Mouse (Mus musculus) left cerebral cortex, adult 2 months (tissue): ENCODE measurements around the gene Astn2. TPM values are rescaled to one million over a fixed set of nuclear protein-coding genes. Genes with fewer than 3 reads are reported as not detected.

ENCODE experiments used
- DNase-seq, 2 experiments: peaks; one replicate each; pipeline ENCODE4 v3.0.0; 2021 to 2022; ENCODE audit warnings: low spot score in 2 of 2, mixed read lengths in 1 of 2; ENCODE audit errors: extremely low spot score in 1 of 2
- H3K27ac ChIP-seq: fragments of 200-600 bp; 2 replicates; pipeline ENCODE4 v1.8.1; 2022
- H3K4me3 ChIP-seq: fragments of 200-600 bp; 2 replicates; pipeline ENCODE4 v1.8.1; 2022
- CTCF ChIP-seq: fragments of 200-600 bp; IDR thresholded peaks from 2 replicates; pipeline ENCODE4 v1.8.1; 2022; ENCODE audit warnings: antibody characterized with exemption, mild to moderate bottlenecking, moderate library complexity
- intact Hi-C: fragments of 180-260 bp; cut with DNase I; formaldehyde crosslinking; loops from one replicate; pipeline ENCODE4 v1.15.1; 2025
- total RNA-seq, 2 experiments: library from RNA; stranded (reverse); gene quantifications; 2 replicates each; pipeline ENCODE4 v1.2.3; 2021

Astn2 gene
- total RNA-seq, 2 experiments from 2014 or later, result 38.3 to 40.3 TPM

- no peak overlapping the region for H3K27ac ChIP-seq
- no peak overlapping the region for H3K4me3 ChIP-seq
- no peak for DNase-seq
- TF ChIP-seq CTCF, result no peak
- intact Hi-C loops, result no loop called here
These were observed 732.1 kb downstream of the Astn2 start for GRCm38 (mm10) chr4:65672294-65672693.

- Histone ChIP-seq H3K4me3 (no peak overlapping the region), H3K27ac (no peak overlapping the region)
- intact Hi-C loops, result no loop called here
- TF ChIP-seq CTCF, result no peak
- DNase-seq, result no peak
These were observed 732.7 kb downstream of the Astn2 start for GRCm38 (mm10) chr4:65671585-65672184.

GRCm38 (mm10) chr4:65667030-65667610, 737.3 kb downstream of the Astn2 start:
- no peak overlapping the region for H3K27ac ChIP-seq
- TF ChIP-seq CTCF, result no peak
- no peak overlapping the region for H3K4me3 ChIP-seq
- intact Hi-C loops, result no loop called here
- DNase-seq, result no peak

GRCm38 (mm10) chr4:65663176-65663575, 741.2 kb downstream of the Astn2 start:
- no peak for DNase-seq
- Histone ChIP-seq H3K4me3 (no peak overlapping the region), H3K27ac (no peak overlapping the region)
- intact Hi-C loops, result no loop called here
- TF ChIP-seq CTCF, result no peak

GRCm38 (mm10) chr4:65654723-65655122, 749.7 kb downstream of the Astn2 start:
- intact Hi-C loops, result loop anchor here (2.0 kb wide), 2 partner anchors 136 to 746 kb away; no protein-coding TSS in a partner anchor
- no peak overlapping the region for H3K4me3 ChIP-seq
- peak; percentile 98 for TF ChIP-seq CTCF
- DNase-seq, result peak; percentile 81 to 86
- no peak overlapping the region for H3K27ac ChIP-seq

GRCm38 (mm10) chr4:65642611-65643010, 761.8 kb downstream of the Astn2 start:
- intact Hi-C loops, result no loop called here
- Histone ChIP-seq H3K4me3 (no peak overlapping the region), H3K27ac (no peak overlapping the region)
- no peak for TF ChIP-seq CTCF
- no peak for DNase-seq

GRCm38 (mm10) chr4:65638231-65638630, 766.2 kb downstream of the Astn2 start:
- Histone ChIP-seq H3K4me3 (no peak overlapping the region), H3K27ac (no peak overlapping the region)
- DNase-seq, result no peak
- TF ChIP-seq CTCF, result no peak
- intact Hi-C loops, result no loop called here

- Histone ChIP-seq H3K27ac (no peak overlapping the region), H3K4me3 (no peak overlapping the region)
- intact Hi-C loops, result no loop called here
- no peak for DNase-seq
- TF ChIP-seq CTCF, result no peak
These were observed 784.3 kb downstream of the Astn2 start for GRCm38 (mm10) chr4:65620125-65620524.

- Histone ChIP-seq H3K27ac (no peak overlapping the region), H3K4me3 (no peak overlapping the region)
- no peak for DNase-seq
- TF ChIP-seq CTCF, result no peak
- intact Hi-C loops, result no loop called here
These were observed 791.3 kb downstream of the Astn2 start for GRCm38 (mm10) chr4:65613135-65613534.

- no peak for TF ChIP-seq CTCF
- H3K27ac ChIP-seq, result no peak overlapping the region
- DNase-seq, result no peak
- no peak overlapping the region for H3K4me3 ChIP-seq
- intact Hi-C loops, result no loop called here
These were observed 793.5 kb downstream of the Astn2 start for GRCm38 (mm10) chr4:65610896-65611295.

- Histone ChIP-seq H3K4me3 (no peak overlapping the region), H3K27ac (no peak overlapping the region)
- DNase-seq, result no peak
- TF ChIP-seq CTCF, result no peak
- intact Hi-C loops, result no loop called here
These were observed 794.1 kb downstream of the Astn2 start for GRCm38 (mm10) chr4:65610329-65610728.

- Histone ChIP-seq H3K27ac (no peak overlapping the region), H3K4me3 (no peak overlapping the region)
- intact Hi-C loops, result no loop called here
- TF ChIP-seq CTCF, result no peak
- no peak for DNase-seq
These were observed 796.3 kb downstream of the Astn2 start for GRCm38 (mm10) chr4:65608112-65608511.

GRCm38 (mm10) chr4:65607184-65607631, 797.2 kb downstream of the Astn2 start:
- intact Hi-C loops, result no loop called here
- no peak for TF ChIP-seq CTCF
- H3K27ac ChIP-seq, result peak overlapping the region; percentile 53
- H3K4me3 ChIP-seq, result peak overlapping the region; percentile 37
- no peak for DNase-seq
